Mouse (Mus musculus): ENCODE measurements around the gene Orai2.
"Not testable (repeated sequence)": the region's sequence is repeated elsewhere in the genome, so short reads cannot be mapped to it uniquely, and the experiment has no call there.

Gene Orai2

GRCm38 (mm10) chr5:136137658-136138274 lies 32.7 kb downstream of the Orai2 start:
- in situ Hi-C loops (cut with MboI; ENCODE audit: low sequenced_read_pairs): no loop called here

DNA sequence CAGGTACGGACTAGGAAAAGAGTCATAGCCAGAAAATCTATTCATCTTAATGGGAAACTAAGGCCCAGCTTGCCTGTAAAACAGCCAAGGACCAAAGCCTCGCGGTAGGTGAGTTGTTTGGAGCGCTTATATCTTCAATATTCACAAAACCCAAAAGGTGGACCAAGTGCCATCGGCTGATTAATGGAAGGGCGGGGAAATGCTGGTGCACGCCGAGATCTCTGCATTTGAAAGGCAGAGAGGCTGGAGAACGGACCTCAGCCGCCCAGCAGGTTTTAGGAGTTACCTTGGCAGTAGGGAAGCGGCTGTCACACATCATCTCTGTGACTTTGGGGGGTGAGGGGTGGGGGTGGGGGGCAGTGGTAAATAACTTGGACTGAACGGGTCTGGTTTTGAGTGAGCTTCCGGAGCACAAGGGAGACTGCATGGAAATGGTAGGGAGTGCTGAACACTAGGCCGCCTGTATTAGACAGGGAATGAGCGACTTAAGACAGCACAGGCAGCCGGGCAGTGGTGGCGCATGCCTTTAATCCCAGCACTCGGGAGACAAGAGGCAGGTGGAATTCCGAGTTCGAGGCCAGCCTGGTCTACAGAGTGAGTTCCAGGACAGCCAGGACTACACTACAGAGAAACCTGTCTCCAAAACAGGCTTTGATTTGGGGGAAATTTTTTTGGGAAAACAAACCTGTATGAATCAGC lies 34.1 kb downstream of the Orai2 start:
- in situ Hi-C loops (cut with MboI; ENCODE audit: low sequenced_read_pairs): no loop called here

DNA sequence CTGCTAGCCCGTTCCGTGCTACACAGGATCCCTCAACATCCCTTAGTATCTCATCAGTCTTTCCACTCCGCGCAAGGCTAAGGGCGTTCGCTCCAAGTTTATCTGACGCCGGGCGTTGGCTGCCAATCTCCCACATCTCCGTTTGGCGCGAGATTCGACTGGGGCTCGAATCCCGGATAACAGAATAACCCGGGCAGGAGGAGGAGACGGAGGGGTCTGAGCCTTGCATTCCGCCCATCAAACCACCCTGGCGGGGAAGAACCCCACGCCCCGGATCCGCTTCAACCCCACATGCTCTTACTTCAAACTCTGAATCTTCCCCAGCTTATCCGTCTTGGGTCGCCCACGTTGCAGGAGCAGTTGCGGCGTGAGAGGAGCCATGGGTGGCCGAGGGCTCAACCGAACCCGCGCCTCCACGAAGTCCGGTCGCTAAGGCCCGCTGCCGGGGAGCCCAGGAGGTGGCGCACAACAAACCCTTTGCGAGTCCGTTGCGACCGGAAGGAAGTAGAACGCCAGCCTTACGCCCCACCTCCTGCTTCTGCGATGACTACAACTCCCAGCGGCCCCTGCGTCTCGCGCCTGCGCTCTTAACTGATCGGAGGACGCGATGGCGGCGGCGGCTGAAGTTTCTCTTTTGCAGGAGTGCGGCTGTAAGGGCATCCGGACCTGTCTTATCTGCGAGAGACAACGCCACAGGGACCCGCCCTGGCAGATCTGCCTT lies 34.8 kb downstream of the Orai2 start, which contains the start of the genes Lrwd1 and Alkbh4:
TSS of gene Lrwd1 (minus strand) at position 504 of the 721 bp plus-strand sequence.
TSS of gene Alkbh4 (plus strand) at position 576 of the 721 bp plus-strand sequence.
- in situ Hi-C loops (cut with MboI; ENCODE audit: low sequenced_read_pairs): no loop called here

DNA sequence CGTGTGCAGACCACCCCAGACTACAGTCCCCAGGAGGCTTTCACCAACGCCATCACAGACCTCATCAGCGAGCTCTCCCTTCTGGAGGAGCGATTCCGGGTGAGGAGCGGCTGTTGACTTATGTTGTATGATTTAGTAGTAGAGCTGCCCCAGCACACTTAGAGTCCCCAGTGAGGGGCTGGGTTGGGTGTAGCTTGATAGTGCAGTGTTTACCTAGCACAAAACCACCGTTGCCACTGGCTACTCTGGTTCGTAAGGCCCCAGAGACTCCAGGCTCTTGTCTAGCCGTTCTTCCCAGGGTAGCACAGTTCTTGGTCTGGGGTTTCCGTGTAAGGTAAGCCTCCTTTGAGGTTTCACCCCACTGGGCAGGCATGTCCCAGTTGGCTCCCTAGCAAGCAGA lies 48.3 kb downstream of the Orai2 start:
- in situ Hi-C loops (cut with MboI; ENCODE audit: low sequenced_read_pairs): no loop called here

- in situ Hi-C loops (cut with MboI; ENCODE audit: low sequenced_read_pairs): no loop called here
Observed at GRCm38 (mm10) chr5:136116784-136117112, 53.8 kb downstream of the Orai2 start.

GRCm38 (mm10) chr5:136115891-136116783 lies 54.4 kb downstream of the Orai2 start, which contains the start of gene Polr2j:
Gene Polr2j (plus strand): TSS chr5:136116631.
- in situ Hi-C loops (cut with MboI; ENCODE audit: low sequenced_read_pairs): no loop called here

DNA sequence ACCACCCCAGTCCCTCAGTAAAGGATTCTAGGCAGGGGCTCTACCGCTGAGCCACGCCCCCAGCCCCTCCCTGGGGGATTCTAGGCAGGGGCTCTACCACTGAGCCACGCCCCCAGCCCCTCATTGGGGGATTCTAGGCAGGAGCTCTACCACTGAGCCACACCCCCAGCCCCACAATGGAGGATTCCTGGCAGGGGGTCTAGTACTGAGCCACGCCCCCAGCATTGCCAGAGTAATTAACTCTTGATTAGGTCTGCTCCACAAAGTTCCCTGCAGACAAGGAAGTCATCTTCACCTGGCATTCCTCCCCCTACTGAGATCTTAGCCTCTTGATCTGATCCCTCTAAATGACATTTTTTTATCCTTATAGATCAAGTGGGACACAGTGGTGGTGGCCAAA lies 57.0 kb downstream of the Orai2 start:
- in situ Hi-C loops (cut with MboI; ENCODE audit: low sequenced_read_pairs): not testable (repeated sequence)

DNA sequence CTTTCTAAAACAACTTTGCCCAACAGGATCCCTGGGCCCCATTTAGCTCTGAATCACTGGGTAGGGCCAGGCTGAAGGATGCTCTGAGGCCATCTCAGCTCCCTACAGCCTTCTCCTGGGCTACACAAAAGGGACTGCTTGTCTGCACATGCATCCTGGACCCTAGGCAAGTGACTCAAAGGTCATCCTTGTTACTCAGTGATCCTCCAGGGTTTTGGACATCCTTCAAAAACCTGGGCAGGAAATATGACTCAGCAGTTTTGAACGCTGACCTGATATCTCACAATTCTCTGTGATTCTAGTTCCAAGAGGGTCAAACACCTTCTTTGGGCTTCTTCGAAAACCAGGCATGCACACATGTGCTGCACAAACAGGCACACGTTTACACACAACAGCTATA lies 61.5 kb downstream of the Orai2 start:
- in situ Hi-C loops (cut with MboI; ENCODE audit: low sequenced_read_pairs): no loop called here

DNA sequence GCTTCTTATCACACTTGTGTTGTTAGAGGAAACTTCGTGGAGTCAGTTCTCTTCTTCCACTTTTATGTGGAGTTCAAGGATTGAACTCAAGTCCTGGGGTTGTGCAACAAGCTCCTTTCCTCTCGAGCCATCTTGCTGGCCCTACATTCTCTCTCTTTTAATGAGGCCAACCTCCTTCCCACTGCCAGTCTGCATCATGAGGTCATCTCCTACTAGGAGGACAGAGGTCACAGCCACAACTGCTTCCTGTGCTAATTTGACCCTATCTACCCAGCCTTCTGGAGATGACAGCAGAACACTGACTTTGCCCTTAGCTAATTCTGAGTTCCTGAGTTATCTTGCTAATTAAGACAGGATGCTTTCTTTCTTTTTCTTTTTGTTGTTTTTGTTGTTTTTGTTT lies 62.0 kb downstream of the Orai2 start:
- in situ Hi-C loops (cut with MboI; ENCODE audit: low sequenced_read_pairs): no loop called here

DNA sequence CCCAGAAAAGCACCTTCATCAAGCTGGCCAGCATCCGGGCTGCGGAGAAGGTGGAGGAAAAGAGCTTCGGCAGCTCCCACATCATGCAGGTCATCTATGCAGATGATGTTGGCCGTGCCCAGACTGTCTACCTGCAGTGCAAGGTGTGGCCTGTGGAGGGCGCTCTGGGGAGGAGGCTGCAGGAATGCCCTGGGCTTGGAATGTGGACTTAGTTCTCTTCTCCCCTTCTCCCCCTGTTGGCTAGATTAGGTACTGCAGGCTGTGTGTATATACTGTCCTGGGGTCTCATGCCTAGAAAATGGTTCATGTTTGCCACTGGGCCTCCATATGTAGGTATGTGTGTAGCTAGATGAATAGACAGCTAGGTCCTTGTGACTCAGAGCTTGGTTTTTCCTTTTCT lies 66.0 kb downstream of the Orai2 start:
- in situ Hi-C loops (cut with MboI; ENCODE audit: low sequenced_read_pairs): no loop called here

DNA sequence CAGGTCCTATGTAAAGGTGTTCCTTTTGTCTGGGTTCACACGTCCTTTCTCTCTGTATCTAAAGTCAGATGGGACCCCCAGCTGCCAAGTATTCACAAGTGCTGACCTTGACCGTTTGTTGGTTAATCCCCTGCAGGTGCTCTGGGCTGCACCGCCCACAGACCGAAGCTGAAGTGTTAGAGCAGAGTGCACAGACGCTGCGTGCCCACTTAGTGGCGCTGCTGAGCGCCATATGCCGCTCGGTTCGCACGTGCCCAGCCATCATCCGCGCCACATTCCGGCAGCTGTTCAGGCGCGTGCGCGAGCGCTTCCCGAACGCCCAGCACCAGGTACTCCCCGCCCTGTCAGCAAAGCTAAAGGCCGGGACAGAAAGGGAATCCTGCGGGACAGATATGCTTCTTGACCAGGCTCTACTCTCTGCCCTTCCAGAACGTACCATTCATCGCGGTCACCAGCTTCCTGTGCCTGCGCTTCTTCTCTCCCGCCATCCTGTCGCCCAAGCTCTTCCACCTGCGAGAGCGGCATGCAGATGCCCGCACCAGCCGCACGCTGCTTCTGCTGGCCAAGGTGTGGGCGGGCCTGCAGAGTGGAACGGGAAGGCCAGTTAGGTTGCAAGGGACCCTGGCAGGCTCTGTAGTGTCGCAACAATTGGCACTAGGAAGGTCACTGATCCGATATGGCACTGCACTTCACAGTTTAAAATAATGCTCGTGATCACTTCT lies 68.3 kb downstream of the Orai2 start:
- in situ Hi-C loops (cut with MboI; ENCODE audit: low sequenced_read_pairs): no loop called here

- in situ Hi-C loops (cut with MboI; ENCODE audit: low sequenced_read_pairs): no loop called here
Observed at GRCm38 (mm10) chr5:136098536-136098935, 72.0 kb downstream of the Orai2 start.
